16 mouse cellular contexts compared by ENCODE assay signal in genomic region chr19:41991926-41992477, GRCm38 (mm10). TPM values are rescaled to one million over a fixed set of nuclear protein-coding genes. Genes with fewer than 3 reads are reported as not detected.
DNase-seq lines count a peak whose midpoint lies in the region; ATAC-seq and TF ChIP-seq lines count a peak whose summit lies in the region.
"Had no signal": no experiment of that assay in that cellular context is flagged by ENCODE, and none has a peak within 500 bp of the region (broad histone marks: within the 10 kb centered on the region; RNA-seq: fewer than 3 reads in every experiment).

No protein-coding gene starts in this region.

- intact Hi-C loops in gastrocnemius, adult 2 months (cut with DNase I), result no loop called here

- no peaks in the 10 kb centered on the region for H3K9me3 ChIP-seq in kidney, embryonic 15.5 days (replicated peaks)
- no peaks in the 10 kb centered on the region for H3K9me3 ChIP-seq in neural tube, embryonic 13.5 days

- no peak for DNase-seq in gastrocnemius, adult 2 months
- no peak for DNase-seq in gastrocnemius, adult 18-20 months (ENCODE audit: low spot score)
- no peak for DNase-seq in kidney, adult 8-10 months
- DNase-seq in neural tube, embryonic 10.5 days (ENCODE audit: extremely low spot score, low spot score), result no peak
- DNase-seq in adrenal gland, adult 2 months, result no peak
- no peak for DNase-seq in urinary bladder, postnatal 36 days (ENCODE audit: low spot score in 2 of 2)
- DNase-seq: adrenal gland, postnatal 14 days; B cell, adult 2 months; cerebellum, adult 11 months; right cerebral cortex, postnatal 14 days had no signal

- no peak overlapping the region for H3K4me3 ChIP-seq in gastrocnemius, adult 2 months
- no peak overlapping the region for H3K4me3 ChIP-seq in kidney, embryonic 15.5 days (replicated peaks)
- H3K4me3 ChIP-seq in neural tube, embryonic 13.5 days, result no peak overlapping the region

- H3K4me2 ChIP-seq in kidney, embryonic 15.5 days, result 0 out of 2 replicates have a peak overlapping the region, but pooled peaks have one; percentile 22
- H3K4me2 ChIP-seq in neural tube, embryonic 13.5 days, result no peak overlapping the region

- peaks cover 88% of the 10 kb centered on the region for H3K4me1 ChIP-seq in kidney, embryonic 15.5 days
- H3K4me1 ChIP-seq in neural tube, embryonic 13.5 days (replicated peaks), result peaks cover 22% of the 10 kb centered on the region

- H3K36me3 ChIP-seq in kidney, embryonic 15.5 days, result no peaks in the 10 kb centered on the region
- no peaks in the 10 kb centered on the region for H3K36me3 ChIP-seq in neural tube, embryonic 13.5 days

- peak overlapping the region; percentile 36; the same call in 1 of the 2 replicates for H3K27ac ChIP-seq in gastrocnemius, adult 2 months
- H3K27ac ChIP-seq in kidney, embryonic 15.5 days, result peak overlapping the region; percentile 90
- no peak overlapping the region; the same call in 1 of the 2 replicates for H3K27ac ChIP-seq in neural tube, embryonic 13.5 days (replicated peaks)

- ATAC-seq in kidney, embryonic 15.5 days (replicated peaks; ENCODE audit: low FRiP score), result peak; percentile 42
- ATAC-seq in neural tube, embryonic 13.5 days (ENCODE audit: low read depth), result peak; percentile 27; the same call in 1 of the 2 replicates
- ATAC-seq: forebrain, embryonic 16.5 days; intestine, postnatal 0 days had no signal

- no peaks in the 10 kb centered on the region for H3K27me3 ChIP-seq in kidney, embryonic 15.5 days
- no peaks in the 10 kb centered on the region for H3K27me3 ChIP-seq in neural tube, embryonic 13.5 days

- 21% methylated on average over 6 of the region's 6 CpGs for WGBS in kidney, embryonic 15.5 days
- WGBS in neural tube, embryonic 13.5 days, result 35% methylated on average over 6 of the region's 6 CpGs

- no peak overlapping the region for H3K9ac ChIP-seq in kidney, embryonic 15.5 days
- H3K9ac ChIP-seq in neural tube, embryonic 13.5 days, result 0 out of 2 replicates have a peak overlapping the region, but pooled peaks have one; percentile 22

- TF ChIP-seq CTCF in gastrocnemius, adult 2 months (IDR thresholded peaks at IDR 0.05), result no peak

RNA-seq across cellular contexts. Expression of gene Ubtd1, which starts 10.4 kb away (rescaled TPM):
- 10 to 100 TPM; 14.5 to 15.1 TPM for total RNA-seq in gastrocnemius, adult 2 months (2021)
- 10 to 100 TPM; 15.5 to 17.3 TPM for total RNA-seq in gastrocnemius, adult 18-20 months (2021)
- 29.0 and 32.3 TPM in 2 replicates for polyA plus RNA-seq in kidney, embryonic 15.5 days (2015; fragmentation: Nextera tagmentation; extraction: Ambion mirVana)
- polyA plus RNA-seq in neural tube, embryonic 13.5 days (2015; fragmentation: Nextera tagmentation; extraction: Ambion mirVana), result 14.9 and 15.6 TPM in 2 replicates
- total RNA-seq in adrenal gland, adult 2 months (2021), result 10 to 100 TPM; 12.8 to 21.1 TPM
- polyA plus RNA-seq in adrenal gland, adult 2 months (2012; rRNA removed), result 29.3 and 31.3 TPM in 2 replicates

RNA-seq across cellular contexts. Expression of gene Mms19, which starts 11.0 kb away (rescaled TPM):
- total RNA-seq in gastrocnemius, adult 2 months (2021), result 10 to 100 TPM in 1 of 2 experiments, 1 to 10 TPM in 1; 8.8 to 10.5 TPM
- total RNA-seq in gastrocnemius, adult 18-20 months (2021), result 1 to 10 TPM; 8.7 to 9.7 TPM
- polyA plus RNA-seq in kidney, embryonic 15.5 days (2015; fragmentation: Nextera tagmentation; extraction: Ambion mirVana), result 40.6 and 45.6 TPM in 2 replicates
- polyA plus RNA-seq in neural tube, embryonic 13.5 days (2015; fragmentation: Nextera tagmentation; extraction: Ambion mirVana), result 32.8 and 37.1 TPM in 2 replicates
- 10 to 100 TPM; 15.9 to 22.0 TPM for total RNA-seq in adrenal gland, adult 2 months (2021)
- polyA plus RNA-seq in adrenal gland, adult 2 months (2012; rRNA removed), result 48.3 and 49.2 TPM in 2 replicates

RNA-seq across cellular contexts. Expression of gene Ankrd2, which starts 43.8 kb away (rescaled TPM):
- 100 to 1,000 TPM; 154 to 235 TPM for total RNA-seq in gastrocnemius, adult 2 months (2021)
- 100 to 1,000 TPM; 180 to 360 TPM for total RNA-seq in gastrocnemius, adult 18-20 months (2021)
- polyA plus RNA-seq in kidney, embryonic 15.5 days (2015; fragmentation: Nextera tagmentation; extraction: Ambion mirVana), result 0.35 TPM in 1 of 2 replicates, not detected in the other
- polyA plus RNA-seq in neural tube, embryonic 13.5 days (2015; fragmentation: Nextera tagmentation; extraction: Ambion mirVana), result 0.53 and 0.73 TPM in 2 replicates
- total RNA-seq in adrenal gland, adult 2 months (2021), result under 1 TPM; 0.35 to 0.61 TPM
- polyA plus RNA-seq in adrenal gland, adult 2 months (2012; rRNA removed), result 0.16 and 0.27 TPM in 2 replicates
- total RNA-seq: common myeloid progenitor, adult 5-6 weeks; heart, postnatal 25 days had no signal

RNA-seq across cellular contexts. Expression of gene Hoga1, which starts 53.4 kb away (rescaled TPM):
- 1 to 10 TPM; 2.9 to 3.1 TPM for total RNA-seq in gastrocnemius, adult 2 months (2021)
- 1 to 10 TPM; 2.8 to 4.2 TPM for total RNA-seq in gastrocnemius, adult 18-20 months (2021)
- 19.7 and 21.1 TPM in 2 replicates for polyA plus RNA-seq in kidney, embryonic 15.5 days (2015; fragmentation: Nextera tagmentation; extraction: Ambion mirVana)
- polyA plus RNA-seq in neural tube, embryonic 13.5 days (2015; fragmentation: Nextera tagmentation; extraction: Ambion mirVana), result 0.93 and 1.6 TPM in 2 replicates
- total RNA-seq in adrenal gland, adult 2 months (2021), result 1 to 10 TPM; 3.7 to 8.0 TPM
- 1.5 and 1.6 TPM in 2 replicates for polyA plus RNA-seq in adrenal gland, adult 2 months (2012; rRNA removed)
- total RNA-seq: common myeloid progenitor, adult 5-6 weeks had no signal

RNA-seq across cellular contexts. Expression of gene Zdhhc16, which starts 58.7 kb away (rescaled TPM):
- total RNA-seq in gastrocnemius, adult 2 months (2021), result 10 to 100 TPM; 19.4 to 21.6 TPM
- total RNA-seq in gastrocnemius, adult 18-20 months (2021), result 10 to 100 TPM; 17.4 to 20.2 TPM
- 81.6 and 89.6 TPM in 2 replicates for polyA plus RNA-seq in kidney, embryonic 15.5 days (2015; fragmentation: Nextera tagmentation; extraction: Ambion mirVana)
- polyA plus RNA-seq in neural tube, embryonic 13.5 days (2015; fragmentation: Nextera tagmentation; extraction: Ambion mirVana), result 75.4 and 76.1 TPM in 2 replicates
- total RNA-seq in adrenal gland, adult 2 months (2021), result 10 to 100 TPM; 26.0 to 26.2 TPM
- 56.9 and 73.6 TPM in 2 replicates for polyA plus RNA-seq in adrenal gland, adult 2 months (2012; rRNA removed)

Comparison
In these comparisons a context has a peak if more than half of its experiments do, and no peak if none do; other contexts are left out.
1. RNA of gene Ankrd2, which starts 43.8 kb away (total RNA-seq): 180 to 360 TPM in gastrocnemius, adult 18-20 months and 154 to 235 TPM in gastrocnemius, adult 2 months; 0.35 to 0.61 TPM in adrenal gland, adult 2 months; every median in the first group is over 10 times any median in the second.